Mouse (Mus musculus): Measurements from ENCODE around the gene Fkbp2. TPM values are rescaled to one million over a fixed set of nuclear protein-coding genes. Genes with fewer than 3 reads are reported as not detected.

The Fkbp2 gene
- total RNA-seq (2014; rRNA removed) (66.2 and 92.8 TPM in 2 replicates), polyA plus RNA-seq (2012; rRNA removed) (60.0 and 97.3 TPM in 2 replicates)

DNA sequence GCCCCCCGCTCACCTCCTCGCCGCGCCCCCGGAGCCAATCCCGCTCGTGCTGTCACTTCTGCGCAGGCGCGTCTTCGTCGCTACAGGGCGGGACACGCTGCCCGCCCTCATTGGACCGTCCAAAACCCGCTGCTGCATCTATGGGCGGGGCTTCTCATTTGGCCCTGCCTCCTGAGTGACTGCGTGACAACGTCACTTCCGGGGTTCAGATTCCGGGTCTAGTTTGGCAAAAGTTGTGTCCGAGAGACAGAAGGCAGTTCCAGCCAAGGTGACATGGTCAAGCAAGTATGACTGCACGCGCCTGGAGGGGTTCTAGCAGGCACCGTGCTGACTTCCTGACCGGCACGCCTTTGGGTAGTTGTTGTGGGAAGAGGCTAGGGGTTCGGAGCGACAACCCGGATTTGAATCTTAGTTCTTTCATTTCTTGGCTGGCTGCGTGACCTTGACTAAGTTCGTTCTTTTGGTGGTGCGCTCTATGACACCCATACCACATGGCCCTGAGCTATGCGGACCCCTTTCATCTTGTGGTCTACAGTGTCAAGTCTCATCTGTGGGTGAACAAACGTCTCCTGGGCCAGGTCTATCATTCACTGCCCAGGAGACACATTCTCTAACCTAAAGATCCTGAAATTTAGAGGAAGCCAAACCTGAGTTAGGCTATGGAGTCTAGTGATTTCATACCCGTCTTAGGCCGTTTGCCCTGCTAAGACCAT lies at the start of gene Fkbp2:
Gene Fkbp2 (minus strand): TSS at position 121 of the 713 bp plus-strand sequence.
- H3K36me3 ChIP-seq (ENCODE audit: control insufficient read depth, insufficient read depth, low read length) = peaks cover 3% of the 10 kb centered on the region; the same call in 1 of the 2 replicates
- H3K9ac ChIP-seq (ENCODE audit: low read depth, low read length) = peak within 1 kb of the TSS; percentile 91
- H3K79me2 ChIP-seq (ENCODE audit: control insufficient read depth, insufficient read depth, low read length) = peaks cover 8% of the 10 kb centered on the region; the same call in 1 of the 2 replicates
- peak within 1 kb of the TSS; percentile 94 for H3K27ac ChIP-seq (replicated peaks; ENCODE audit: insufficient read depth, low read depth, low read length)
- H3K4me3 ChIP-seq (ENCODE audit: insufficient read depth, low read depth, low read length) = peak within 1 kb of the TSS; percentile 70
- TF ChIP-seq CTCF (IDR thresholded peaks at IDR 0.05; ENCODE audit: low read depth, low read length) = no peak
- peak; percentile 95 for TF ChIP-seq POLR2A (IDR thresholded peaks at IDR 0.05; ENCODE audit: extremely low read depth, insufficient read depth, low read length)
- no peaks in the 10 kb centered on the region for H3K27me3 ChIP-seq (ENCODE audit: control insufficient read depth, insufficient read depth, low read length)
- peak; percentile 93 for DNase-seq (ENCODE audit: extremely low read depth, low read depth, low spot score)
- whole genome bisulfite sequencing = 1% methylated on average over 38 of the region's 38 CpGs
- H3K4me1 ChIP-seq (ENCODE audit: control insufficient read depth, insufficient read depth, low read length) = peaks cover 22% of the 10 kb centered on the region

DNA sequence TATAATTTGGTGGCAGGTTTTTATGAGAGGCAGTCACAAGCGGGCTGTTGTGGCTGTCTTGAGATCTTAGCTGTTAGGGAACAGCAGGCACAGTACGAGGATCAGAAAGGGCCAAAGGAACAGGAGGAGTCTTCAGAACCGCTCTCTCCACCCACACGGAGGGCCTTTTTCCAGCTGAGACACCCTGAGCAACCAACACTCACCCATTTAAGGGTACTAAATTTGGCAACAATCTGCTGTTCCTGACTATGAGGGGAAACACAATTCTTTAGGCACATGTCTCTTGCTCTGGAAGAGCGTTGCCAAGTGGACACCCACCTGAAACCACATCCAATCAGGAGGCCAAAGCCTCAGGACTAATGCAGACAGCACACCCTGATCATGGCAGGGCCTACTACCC lies 49.2 kb upstream of the Fkbp2 start:
- H3K4me3 ChIP-seq (ENCODE audit: insufficient read depth, low read depth, low read length) = no peak overlapping the region
- no peak for DNase-seq (ENCODE audit: extremely low read depth, low read depth, low spot score)
- H3K27me3 ChIP-seq (ENCODE audit: control insufficient read depth, insufficient read depth, low read length) = no peaks in the 10 kb centered on the region
- peaks cover 82% of the 10 kb centered on the region for H3K36me3 ChIP-seq (ENCODE audit: control insufficient read depth, insufficient read depth, low read length)
- WGBS = 95% methylated on average over 5 of the region's 5 CpGs
- no peak overlapping the region for H3K27ac ChIP-seq (replicated peaks; ENCODE audit: insufficient read depth, low read depth, low read length)
- H3K9ac ChIP-seq (ENCODE audit: low read depth, low read length) = no peak overlapping the region
- TF ChIP-seq POLR2A (IDR thresholded peaks at IDR 0.05; ENCODE audit: extremely low read depth, insufficient read depth, low read length) (no peak), CTCF (IDR thresholded peaks at IDR 0.05; ENCODE audit: low read depth, low read length) (no peak)
- H3K4me1 ChIP-seq (ENCODE audit: control insufficient read depth, insufficient read depth, low read length) = no peaks in the 10 kb centered on the region
- H3K79me2 ChIP-seq (ENCODE audit: control insufficient read depth, insufficient read depth, low read length) = no peaks in the 10 kb centered on the region; the same call in 1 of the 2 replicates

DNA sequence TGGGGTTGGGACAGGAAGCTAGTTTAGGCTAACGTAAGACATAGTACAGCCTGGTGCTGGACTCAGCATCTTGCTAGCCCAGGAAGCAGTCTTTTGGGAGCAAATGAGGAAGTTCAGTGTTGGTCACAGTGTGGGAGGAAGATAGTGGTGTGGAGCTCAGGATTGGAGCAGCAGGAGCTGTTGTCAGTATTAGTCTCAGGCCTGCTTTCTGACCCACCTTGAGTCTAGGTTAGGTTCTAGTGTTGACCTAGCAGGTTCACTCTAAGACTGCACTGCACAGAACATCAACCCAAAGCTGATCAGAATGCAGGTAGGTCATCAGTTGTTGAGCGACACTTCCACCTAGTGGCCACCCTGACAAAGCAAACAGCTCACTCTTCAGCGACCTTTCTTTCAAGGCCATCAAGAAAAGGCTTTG lies 39.9 kb upstream of the Fkbp2 start:
- peak; percentile 58 for DNase-seq (ENCODE audit: extremely low read depth, low read depth, low spot score)
- H3K9ac ChIP-seq (ENCODE audit: low read depth, low read length) = no peak overlapping the region
- no peaks in the 10 kb centered on the region for H3K79me2 ChIP-seq (ENCODE audit: control insufficient read depth, insufficient read depth, low read length)
- H3K36me3 ChIP-seq (ENCODE audit: control insufficient read depth, insufficient read depth, low read length) = peaks cover 37% of the 10 kb centered on the region
- no peak overlapping the region for H3K4me3 ChIP-seq (ENCODE audit: insufficient read depth, low read depth, low read length)
- H3K27ac ChIP-seq (replicated peaks; ENCODE audit: insufficient read depth, low read depth, low read length) = no peak overlapping the region
- no peaks in the 10 kb centered on the region for H3K27me3 ChIP-seq (ENCODE audit: control insufficient read depth, insufficient read depth, low read length)
- 42% methylated on average over 3 of the region's 3 CpGs for WGBS
- no peaks in the 10 kb centered on the region for H3K4me1 ChIP-seq (ENCODE audit: control insufficient read depth, insufficient read depth, low read length)
- TF ChIP-seq POLR2A (IDR thresholded peaks at IDR 0.05; ENCODE audit: extremely low read depth, insufficient read depth, low read length) = no peak
- TF ChIP-seq CTCF (IDR thresholded peaks at IDR 0.05; ENCODE audit: low read depth, low read length) = peak; percentile 69

DNA sequence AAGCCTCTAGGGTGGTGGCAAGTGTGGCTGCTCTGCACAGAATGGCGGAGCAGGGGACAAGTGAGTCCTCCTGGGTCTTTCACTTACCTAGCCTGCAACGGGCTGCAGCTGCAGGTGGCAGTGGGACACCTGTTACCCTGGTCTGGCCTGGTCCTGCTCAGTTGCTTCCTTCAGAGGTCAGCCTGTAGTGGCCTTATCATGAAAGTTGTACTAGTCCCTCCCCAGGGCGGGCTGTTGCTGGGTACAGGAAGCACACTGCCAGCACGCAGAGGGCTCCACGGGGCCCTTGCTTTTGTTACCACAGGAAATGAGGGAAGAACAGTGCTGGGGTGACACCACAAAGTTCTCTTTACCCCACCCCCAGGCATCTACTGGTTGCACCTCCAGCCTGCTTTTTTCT lies 38.9 kb upstream of the Fkbp2 start, which contains the start of gene Fermt3:
Gene Fermt3 (minus strand): TSS at position 279 of the 400 bp plus-strand sequence.
- no peaks in the 10 kb centered on the region for H3K79me2 ChIP-seq (ENCODE audit: control insufficient read depth, insufficient read depth, low read length)
- DNase-seq (ENCODE audit: extremely low read depth, low read depth, low spot score) = peak; percentile 42
- H3K4me1 ChIP-seq (ENCODE audit: control insufficient read depth, insufficient read depth, low read length) = no peaks in the 10 kb centered on the region
- H3K36me3 ChIP-seq (ENCODE audit: control insufficient read depth, insufficient read depth, low read length) = peaks cover 28% of the 10 kb centered on the region
- peak within 1 kb of the TSS; percentile 39 for H3K4me3 ChIP-seq (ENCODE audit: insufficient read depth, low read depth, low read length)
- WGBS = 66% methylated on average over 5 of the region's 5 CpGs
- peak within 1 kb of the TSS; percentile 26; the same call in 1 of the 2 replicates for H3K9ac ChIP-seq (ENCODE audit: low read depth, low read length)
- H3K27me3 ChIP-seq (ENCODE audit: control insufficient read depth, insufficient read depth, low read length) = no peaks in the 10 kb centered on the region
- TF ChIP-seq POLR2A (IDR thresholded peaks at IDR 0.05; ENCODE audit: extremely low read depth, insufficient read depth, low read length) (no peak), CTCF (IDR thresholded peaks at IDR 0.05; ENCODE audit: low read depth, low read length) (no peak)
- peak within 1 kb of the TSS; percentile 42 for H3K27ac ChIP-seq (replicated peaks; ENCODE audit: insufficient read depth, low read depth, low read length)

DNA sequence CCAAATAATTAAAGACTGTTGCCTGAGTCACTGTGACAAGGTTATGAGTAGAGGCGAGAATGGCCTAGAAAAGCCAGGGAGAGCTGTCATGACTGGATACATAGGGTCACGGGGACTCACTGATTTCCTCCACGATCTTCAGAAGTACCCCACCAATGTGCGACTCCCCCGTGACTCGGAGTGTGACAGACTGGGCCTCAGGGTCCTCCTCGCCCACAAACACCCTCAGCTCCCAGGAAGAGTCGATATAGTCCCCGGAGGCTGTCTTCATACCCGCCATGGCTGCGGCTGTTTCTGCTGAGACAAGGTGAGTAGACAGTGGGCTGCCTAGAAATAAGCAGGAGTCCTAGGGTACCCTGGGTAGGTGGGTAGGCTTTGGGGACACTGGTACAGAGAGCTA lies 38.2 kb upstream of the Fkbp2 start:
- H3K27ac ChIP-seq (replicated peaks; ENCODE audit: insufficient read depth, low read depth, low read length) = peak overlapping the region; percentile 42
- H3K9ac ChIP-seq (ENCODE audit: low read depth, low read length) = 0 out of 2 replicates have a peak overlapping the region, but pooled peaks have one; percentile 26
- peaks cover 23% of the 10 kb centered on the region for H3K36me3 ChIP-seq (ENCODE audit: control insufficient read depth, insufficient read depth, low read length)
- TF ChIP-seq POLR2A (IDR thresholded peaks at IDR 0.05; ENCODE audit: extremely low read depth, insufficient read depth, low read length) = no peak
- no peak for TF ChIP-seq CTCF (IDR thresholded peaks at IDR 0.05; ENCODE audit: low read depth, low read length)
- no peaks in the 10 kb centered on the region for H3K4me1 ChIP-seq (ENCODE audit: control insufficient read depth, insufficient read depth, low read length)
- DNase-seq (ENCODE audit: extremely low read depth, low read depth, low spot score) = no peak
- 73% methylated on average over 11 of the region's 11 CpGs for WGBS
- H3K4me3 ChIP-seq (ENCODE audit: insufficient read depth, low read depth, low read length) = peak overlapping the region; percentile 21
- H3K27me3 ChIP-seq (ENCODE audit: control insufficient read depth, insufficient read depth, low read length) = no peaks in the 10 kb centered on the region
- no peaks in the 10 kb centered on the region for H3K79me2 ChIP-seq (ENCODE audit: control insufficient read depth, insufficient read depth, low read length)
